19 mouse cellular contexts compared by ENCODE assay signal in the genomic region with DNA sequence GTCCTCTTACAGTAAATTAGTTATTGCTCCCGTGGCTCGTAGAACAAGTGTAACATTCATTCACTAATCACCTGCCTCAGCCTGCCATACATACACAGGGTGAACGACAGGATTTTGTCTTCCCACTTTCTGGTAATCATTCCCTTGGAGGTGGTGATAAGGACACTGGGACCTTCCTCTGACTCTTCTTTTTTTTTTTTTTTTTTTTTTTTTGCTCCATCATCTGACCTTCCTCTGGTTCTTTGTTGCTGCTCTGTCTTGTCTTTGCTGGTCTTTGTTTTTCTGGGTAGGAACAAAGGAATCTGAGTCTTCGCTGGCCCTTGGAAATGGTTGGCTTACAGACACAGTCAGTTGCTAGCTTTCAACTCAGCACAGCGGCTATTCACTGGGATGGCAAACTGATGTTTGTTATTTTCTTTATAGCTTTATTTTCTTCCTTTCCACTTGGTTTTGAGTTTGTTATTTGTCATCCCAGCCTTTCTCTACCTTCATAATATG.
DNase-seq lines count a peak whose midpoint lies in the region; ATAC-seq lines count a peak whose summit lies in the region.
"Had no signal": no experiment of that assay in that cellular context is flagged by ENCODE, and none has a peak within 500 bp of the region (broad histone marks: within the 10 kb centered on the region; RNA-seq: fewer than 3 reads in every experiment).

No protein-coding gene starts in this region.

- no peak overlapping the region for H3K4me3 ChIP-seq in heart, embryonic 13.5 days
- H3K4me3 ChIP-seq in midbrain, embryonic 11.5 days (ENCODE audit: low read depth, low read length), result no peak overlapping the region
- no peak overlapping the region for H3K4me3 ChIP-seq in midbrain, embryonic 15.5 days
- H3K4me3 ChIP-seq: embryonic facial prominence, embryonic 12.5 days; forebrain, embryonic 15.5 days; hindbrain, embryonic 10.5 days; kidney, embryonic 15.5 days had no signal

- no peak overlapping the region for H3K4me2 ChIP-seq in heart, embryonic 13.5 days
- no peak overlapping the region for H3K4me2 ChIP-seq in midbrain, embryonic 11.5 days
- no peak overlapping the region for H3K4me2 ChIP-seq in midbrain, embryonic 15.5 days
- H3K4me2 ChIP-seq: embryonic facial prominence, embryonic 12.5 days; forebrain, embryonic 15.5 days; hindbrain, embryonic 14.5 days; kidney, embryonic 15.5 days had no signal

- no peak for ATAC-seq in heart, embryonic 13.5 days (ENCODE audit: extremely low read depth, insufficient number of reproducible peaks, low FRiP score, low TSS enrichment)
- ATAC-seq in midbrain, embryonic 11.5 days (ENCODE audit: low FRiP score), result no peak
- no peak for ATAC-seq in midbrain, embryonic 15.5 days (replicated peaks)
- ATAC-seq: forebrain, embryonic 15.5 days; intestine, embryonic 16.5 days had no signal

- no peaks in the 10 kb centered on the region for H3K36me3 ChIP-seq in heart, embryonic 13.5 days
- H3K36me3 ChIP-seq in midbrain, embryonic 11.5 days (ENCODE audit: control insufficient read depth, insufficient read depth, low read length), result no peaks in the 10 kb centered on the region
- no peaks in the 10 kb centered on the region for H3K36me3 ChIP-seq in midbrain, embryonic 15.5 days (replicated peaks)
- H3K36me3 ChIP-seq: embryonic facial prominence, embryonic 12.5 days; forebrain, embryonic 15.5 days; hindbrain, embryonic 10.5 days; kidney, embryonic 15.5 days had no signal

- peak overlapping the region; percentile 73 for H3K27ac ChIP-seq in heart, embryonic 13.5 days (replicated peaks)
- no peak overlapping the region for H3K27ac ChIP-seq in midbrain, embryonic 11.5 days (ENCODE audit: low read depth, low read length)
- H3K27ac ChIP-seq in midbrain, embryonic 15.5 days, result no peak overlapping the region
- H3K27ac ChIP-seq: embryonic facial prominence, embryonic 12.5 days; forebrain, embryonic 15.5 days; hindbrain, embryonic 10.5 days; hindbrain, embryonic 14.5 days; kidney, embryonic 15.5 days had no signal

- WGBS in heart, embryonic 13.5 days, result 52% methylated on average over 5 of the region's 5 CpGs
- WGBS in midbrain, embryonic 11.5 days, result 85% methylated on average over 5 of the region's 5 CpGs
- WGBS in midbrain, embryonic 15.5 days, result 75% methylated on average over 5 of the region's 5 CpGs

- no peaks in the 10 kb centered on the region for H3K27me3 ChIP-seq in heart, embryonic 13.5 days (replicated peaks)
- no peaks in the 10 kb centered on the region for H3K27me3 ChIP-seq in midbrain, embryonic 11.5 days (ENCODE audit: control insufficient read depth, insufficient read depth, low read length)
- no peaks in the 10 kb centered on the region for H3K27me3 ChIP-seq in midbrain, embryonic 15.5 days (replicated peaks)
- H3K27me3 ChIP-seq: embryonic facial prominence, embryonic 12.5 days; forebrain, embryonic 15.5 days; kidney, embryonic 15.5 days had no signal

- no peaks in the 10 kb centered on the region for H3K9me3 ChIP-seq in heart, embryonic 13.5 days
- H3K9me3 ChIP-seq in midbrain, embryonic 11.5 days (ENCODE audit: control insufficient read depth, low read length), result no peaks in the 10 kb centered on the region
- H3K9me3 ChIP-seq in midbrain, embryonic 15.5 days, result no peaks in the 10 kb centered on the region
- H3K9me3 ChIP-seq: embryonic facial prominence, embryonic 12.5 days; forebrain, embryonic 15.5 days; hindbrain, embryonic 10.5 days; kidney, embryonic 15.5 days had no signal

- no peak for DNase-seq in heart, postnatal 10 days
- peak; percentile 45 for DNase-seq in midbrain, embryonic 11.5 days (ENCODE audit: low spot score, missing footprints)
- DNase-seq in ES-CJ7 (ENCODE audit: low read depth, low spot score) (peak; percentile 78), ZHBTc4 (ENCODE audit: low read depth, low spot score) (peak; percentile 58)
- no peak for DNase-seq in frontal cortex, postnatal 25 days (ENCODE audit: low spot score in 2 of 2)
- DNase-seq: adrenal gland, postnatal 10 days; cerebellum, adult 11 months; cerebellum, adult 8-10 months; cerebellum, postnatal 25 days; gastrocnemius, postnatal 10 days; kidney, adult 2 months had no signal

- intact Hi-C loops in heart, postnatal 10 days (cut with DNase I), result no loop called here

- peaks cover 52% of the 10 kb centered on the region for H3K4me1 ChIP-seq in heart, embryonic 13.5 days
- H3K4me1 ChIP-seq in midbrain, embryonic 11.5 days (ENCODE audit: control insufficient read depth, insufficient read depth, low read length), result peaks cover 11% of the 10 kb centered on the region
- peaks cover 20% of the 10 kb centered on the region for H3K4me1 ChIP-seq in midbrain, embryonic 15.5 days

- H3K9ac ChIP-seq in heart, embryonic 13.5 days, result no peak overlapping the region
- no peak overlapping the region for H3K9ac ChIP-seq in midbrain, embryonic 11.5 days (ENCODE audit: low read length)
- no peak overlapping the region for H3K9ac ChIP-seq in midbrain, embryonic 15.5 days
- H3K9ac ChIP-seq: embryonic facial prominence, embryonic 12.5 days; forebrain, embryonic 15.5 days; hindbrain, embryonic 14.5 days; kidney, embryonic 15.5 days had no signal

Comparison
In these comparisons a context has a peak if more than half of its experiments do, and no peak if none do; other contexts are left out.
1. DNase-seq: peak in midbrain, embryonic 11.5 days (single experiment), ES-CJ7 (single experiment) and ZHBTc4 (single experiment); none in heart, postnatal 10 days (0 of 2) and frontal cortex, postnatal 25 days (0 of 2).